17 mouse cellular contexts compared by ENCODE assay signal in the genomic region with DNA sequence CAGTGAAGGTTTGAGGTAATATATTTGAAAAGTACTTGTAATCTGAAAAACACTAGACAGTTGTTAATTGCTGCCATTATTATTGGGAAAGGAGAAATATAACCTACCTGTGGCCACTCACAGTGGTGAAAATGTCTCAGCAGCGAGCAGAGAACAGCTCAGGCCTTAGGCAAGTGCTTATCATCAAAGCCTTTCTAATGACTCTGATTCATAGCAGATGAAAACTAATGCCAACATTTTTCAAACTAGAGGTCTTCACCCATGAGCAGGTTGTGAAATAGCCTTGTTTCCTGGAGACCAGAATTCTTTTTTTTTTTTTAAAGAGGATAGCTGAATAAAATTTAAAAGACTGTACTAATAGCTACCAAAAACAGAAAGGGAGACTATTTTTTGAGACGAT.
"Had no signal": no experiment of that assay in that cellular context is flagged by ENCODE, and none has a peak within 500 bp of the region (broad histone marks: within the 10 kb centered on the region; RNA-seq: fewer than 3 reads in every experiment).

No protein-coding gene starts in this region.

- DNase-seq: kidney, adult 2 months; kidney, postnatal 36 days; layer of hippocampus, postnatal 36 days; lung, adult 2 months; right cerebral cortex, adult 18-20 months; right cerebral cortex, postnatal 25 days; thymus, adult 18-20 months; thymus, postnatal 25 days had no signal

- H3K9me3 ChIP-seq: liver, embryonic 12.5 days; liver, embryonic 15.5 days; midbrain, embryonic 12.5 days; midbrain, embryonic 15.5 days; neural tube, embryonic 12.5 days; neural tube, embryonic 15.5 days had no signal

- ATAC-seq: liver, embryonic 12.5 days; midbrain, embryonic 15.5 days had no signal

- H3K27me3 ChIP-seq: liver, embryonic 12.5 days; liver, embryonic 15.5 days; midbrain, embryonic 12.5 days; midbrain, embryonic 15.5 days; neural tube, embryonic 12.5 days; neural tube, embryonic 15.5 days had no signal

- H3K4me2 ChIP-seq: liver, embryonic 12.5 days; liver, embryonic 15.5 days; midbrain, embryonic 12.5 days; midbrain, embryonic 15.5 days; neural tube, embryonic 12.5 days; neural tube, embryonic 15.5 days had no signal

- H3K27ac ChIP-seq: kidney, postnatal 0 days; left cerebral cortex, adult 2 months; liver, embryonic 12.5 days; liver, embryonic 15.5 days; macrophage; midbrain, embryonic 12.5 days; midbrain, embryonic 15.5 days; neural tube, embryonic 12.5 days; neural tube, embryonic 15.5 days had no signal

- H3K9ac ChIP-seq: liver, embryonic 12.5 days; liver, embryonic 15.5 days; midbrain, embryonic 12.5 days; midbrain, embryonic 15.5 days; neural tube, embryonic 12.5 days; neural tube, embryonic 15.5 days had no signal

- H3K4me1 ChIP-seq: liver, embryonic 12.5 days; liver, embryonic 15.5 days; midbrain, embryonic 12.5 days; midbrain, embryonic 15.5 days; neural tube, embryonic 12.5 days; neural tube, embryonic 15.5 days had no signal

- H3K36me3 ChIP-seq: liver, embryonic 12.5 days; liver, embryonic 15.5 days; midbrain, embryonic 12.5 days; midbrain, embryonic 15.5 days; neural tube, embryonic 12.5 days; neural tube, embryonic 15.5 days had no signal

- H3K4me3 ChIP-seq: left cerebral cortex, adult 2 months; liver, embryonic 12.5 days; liver, embryonic 15.5 days; midbrain, embryonic 12.5 days; midbrain, embryonic 15.5 days; neural tube, embryonic 12.5 days; neural tube, embryonic 15.5 days had no signal
